Mouse (Mus musculus): ENCODE measurements around the gene Twistnb.

The Twistnb gene

GRCm38 (mm10) chr12:33429387-33430160 is at the start of gene Twistnb:
Twistnb (plus strand) TSS chr12:33429635.
- DNase-seq, result peak; percentile 97

GRCm38 (mm10) chr12:33388842-33389241 is 40.6 kb upstream of the Twistnb start:
- DNase-seq, result peak; percentile 59

GRCm38 (mm10) chr12:33390844-33391560 is 38.4 kb upstream of the Twistnb start:
- DNase-seq, result no peak

- no peak for DNase-seq
Observed at GRCm38 (mm10) chr12:33394804-33395623, 34.4 kb upstream of the Twistnb start, which contains the start of gene Efcab10. Efcab10 (plus strand) TSS chr12:33394854.

- DNase-seq, result no peak
Observed at GRCm38 (mm10) chr12:33403265-33403693, 26.2 kb upstream of the Twistnb start.

- no peak for DNase-seq
Observed at GRCm38 (mm10) chr12:33404996-33405395, 24.4 kb upstream of the Twistnb start.

GRCm38 (mm10) chr12:33405398-33406026 is 23.9 kb upstream of the Twistnb start:
- no peak for DNase-seq

- DNase-seq, result no peak
Observed at GRCm38 (mm10) chr12:33411580-33412151, 17.8 kb upstream of the Twistnb start.

GRCm38 (mm10) chr12:33424329-33424728 is 5.1 kb upstream of the Twistnb start:
- peak; percentile 59 for DNase-seq

- DNase-seq, result no peak
Observed at GRCm38 (mm10) chr12:33427293-33427692, 2.1 kb upstream of the Twistnb start.

- DNase-seq, result no peak
Observed at GRCm38 (mm10) chr12:33427726-33428125, 1.7 kb upstream of the Twistnb start.

- peak; percentile 65 for DNase-seq
Observed at GRCm38 (mm10) chr12:33433812-33434211, 4.4 kb downstream of the Twistnb start.

- DNase-seq, result no peak
Observed at GRCm38 (mm10) chr12:33434758-33435157, 5.3 kb downstream of the Twistnb start.

- DNase-seq, result no peak
Observed at GRCm38 (mm10) chr12:33455418-33455817, 26.0 kb downstream of the Twistnb start.

- no peak for DNase-seq
Observed at GRCm38 (mm10) chr12:33456242-33456641, 26.8 kb downstream of the Twistnb start.

- DNase-seq, result no peak
Observed at GRCm38 (mm10) chr12:33480975-33481374, 51.5 kb downstream of the Twistnb start.

- DNase-seq, result no peak
Observed at GRCm38 (mm10) chr12:33482931-33483330, 53.5 kb downstream of the Twistnb start.

All from thymus, postnatal 14 days (tissue).